Mouse (Mus musculus) NIH3T3 (cell line): ENCODE data around the gene Stx11.

Experiments used
- DNase-seq: peaks from one replicate; pipeline ENCODE4 v3.0.0-alpha.2; 2012; ENCODE audit warnings: low read depth

The Stx11 gene

DNA sequence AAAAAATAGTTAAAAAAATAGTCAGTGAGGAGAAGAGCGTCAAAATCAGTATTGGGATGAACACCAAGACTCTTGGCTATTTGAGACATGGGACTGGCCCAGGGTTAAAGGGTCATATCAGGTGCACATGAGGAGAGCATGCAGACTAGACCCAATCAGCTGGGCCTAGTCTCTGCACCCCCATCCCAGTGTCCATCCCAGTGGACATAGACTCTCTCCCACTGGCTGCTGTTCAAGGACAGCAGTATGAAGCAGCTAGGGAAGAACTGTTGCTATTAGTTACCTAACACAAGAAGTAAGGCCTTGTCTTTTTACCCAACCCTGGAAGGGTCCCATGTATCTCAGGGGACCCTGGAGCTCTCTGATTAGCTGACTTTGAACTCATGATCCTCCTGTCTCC is 49.9 kb downstream of the Stx11 start:
- no peak for DNase-seq

DNA sequence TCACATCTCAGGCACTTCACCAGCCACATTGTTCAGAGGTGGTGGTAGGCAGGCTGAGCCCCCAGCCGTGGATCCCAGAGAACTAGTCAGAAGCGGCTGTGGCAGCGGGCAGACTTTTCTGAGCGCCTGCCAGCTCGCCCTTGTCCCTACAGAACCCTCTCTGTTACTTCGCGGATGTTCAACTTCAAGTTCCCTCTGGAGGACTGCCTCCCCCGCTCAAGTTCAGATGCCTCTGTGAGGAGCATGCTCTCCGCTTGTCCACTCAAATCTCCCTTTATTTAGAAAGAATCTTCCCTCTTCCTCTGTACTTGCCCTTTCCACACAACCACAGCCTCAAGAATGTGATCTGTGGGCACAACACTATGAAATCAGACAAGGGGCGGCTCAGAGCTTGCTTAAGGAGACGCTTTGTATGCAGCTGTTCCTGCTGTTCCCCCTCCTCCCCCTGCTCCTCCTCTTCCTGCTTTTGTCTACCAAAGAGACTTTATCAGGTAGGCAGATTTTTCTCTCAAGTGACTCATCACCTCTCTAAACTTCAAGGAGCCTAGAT is 52.0 kb downstream of the Stx11 start:
- peak; percentile 40 for DNase-seq

DNA sequence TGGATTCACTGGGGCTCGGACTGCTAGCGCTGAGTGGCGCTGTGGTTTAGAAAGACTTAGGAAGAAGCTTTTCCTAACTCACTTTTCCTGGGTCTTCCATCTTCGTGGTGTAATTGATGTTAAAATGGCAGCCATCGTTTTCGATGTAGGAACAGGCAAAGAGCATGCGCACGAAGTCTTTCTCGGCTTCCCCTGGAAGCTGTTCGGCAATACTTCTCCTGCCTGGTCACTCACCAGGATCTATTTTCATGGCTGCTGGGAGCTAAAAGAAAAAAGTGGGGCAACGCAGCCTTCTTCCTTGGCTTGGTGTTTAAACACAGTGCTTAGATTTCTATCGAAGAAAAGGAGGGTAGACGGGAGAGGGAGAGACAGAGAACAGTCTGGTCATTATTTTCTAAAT is 52.6 kb downstream of the Stx11 start:
- no peak for DNase-seq

DNA sequence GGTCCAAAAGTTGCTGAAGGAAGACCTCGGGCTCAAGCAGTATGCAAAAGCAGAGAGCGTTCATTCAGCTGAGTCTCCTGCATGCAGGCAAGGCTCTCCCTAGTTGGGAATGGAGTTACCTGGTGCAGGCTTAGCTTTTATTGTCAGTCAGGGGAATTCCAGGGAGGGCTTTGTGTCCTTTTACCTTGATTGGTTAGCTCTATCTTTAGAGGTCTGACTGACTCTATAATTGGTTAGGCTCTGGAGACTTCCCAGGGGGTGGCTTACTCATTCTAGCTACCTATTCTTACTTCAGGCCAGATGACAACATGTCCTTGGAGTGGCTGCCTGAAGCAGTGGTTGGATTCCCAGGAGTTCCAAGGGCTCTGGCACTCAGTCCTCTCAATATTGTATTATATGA is 54.2 kb downstream of the Stx11 start:
- DNase-seq = no peak

DNA sequence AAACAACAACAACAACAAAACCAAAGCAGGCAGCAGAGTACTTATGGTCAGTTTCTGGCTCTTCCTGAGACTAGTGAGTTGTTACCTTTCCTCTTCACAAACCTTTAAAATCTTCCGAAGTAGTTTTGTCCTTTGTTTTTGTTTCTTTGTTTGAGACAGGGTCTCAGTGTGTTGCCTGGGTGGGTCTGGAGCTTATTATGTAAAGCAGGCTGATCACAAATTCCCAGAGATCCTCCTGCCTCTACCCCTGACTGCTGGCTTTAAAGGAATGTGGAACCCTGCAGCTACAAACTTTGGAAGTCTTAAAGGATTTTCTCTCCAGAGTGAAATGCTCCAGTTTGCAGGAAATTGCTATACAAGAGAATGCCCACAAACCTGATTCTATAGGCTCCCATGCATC is 54.9 kb downstream of the Stx11 start:
- DNase-seq = no peak

DNA sequence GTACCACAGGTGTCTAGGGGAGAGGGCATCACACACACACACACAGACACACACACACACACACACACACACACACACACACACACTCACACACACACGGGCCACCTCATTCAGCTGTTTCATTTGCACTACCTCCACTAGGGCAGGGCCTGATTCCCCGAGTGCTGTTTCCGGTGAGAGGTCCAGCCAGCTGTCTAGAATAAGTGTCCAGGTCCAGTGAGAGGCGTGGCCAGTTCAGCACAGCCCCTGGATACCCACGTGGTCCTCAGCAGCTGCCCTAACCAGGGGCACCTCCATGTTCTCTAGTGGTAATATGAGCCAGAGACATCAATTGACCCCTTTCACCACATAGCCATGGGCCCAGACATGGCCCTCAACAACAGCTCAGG is 60.0 kb downstream of the Stx11 start:
- DNase-seq = no peak

DNA sequence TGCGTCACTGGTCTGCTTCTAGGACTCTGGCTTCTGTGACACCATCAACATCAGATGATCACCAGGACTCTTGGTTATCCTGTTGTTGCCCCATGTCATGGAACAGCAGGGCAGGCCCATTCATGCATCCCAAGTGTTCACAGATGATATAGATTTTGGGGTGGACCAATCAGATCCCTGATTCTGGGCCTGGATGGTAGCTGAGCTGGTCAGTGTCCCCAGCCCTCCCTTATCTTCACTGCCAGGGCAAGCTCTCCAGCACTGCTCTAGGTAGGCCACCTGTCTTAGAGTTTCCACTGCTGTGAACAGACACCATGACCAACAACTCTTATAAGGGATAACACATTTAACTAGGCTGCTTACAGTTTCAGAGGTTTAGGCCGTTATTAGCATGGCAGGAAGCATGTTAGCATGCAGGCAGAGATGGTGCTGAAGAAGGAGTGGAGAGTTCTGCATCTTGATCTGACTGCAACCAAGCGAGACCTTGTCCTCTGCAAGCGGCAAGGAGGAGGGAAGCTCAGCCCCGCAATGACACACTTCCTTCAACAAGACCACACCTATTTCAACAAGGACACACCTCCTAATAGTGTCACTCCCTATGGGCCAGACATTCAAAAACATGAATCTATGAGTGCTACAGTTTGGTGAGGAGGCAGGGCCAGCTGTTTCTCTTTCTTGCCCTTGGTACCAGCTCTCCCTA is 60.5 kb downstream of the Stx11 start:
- no peak for DNase-seq

DNA sequence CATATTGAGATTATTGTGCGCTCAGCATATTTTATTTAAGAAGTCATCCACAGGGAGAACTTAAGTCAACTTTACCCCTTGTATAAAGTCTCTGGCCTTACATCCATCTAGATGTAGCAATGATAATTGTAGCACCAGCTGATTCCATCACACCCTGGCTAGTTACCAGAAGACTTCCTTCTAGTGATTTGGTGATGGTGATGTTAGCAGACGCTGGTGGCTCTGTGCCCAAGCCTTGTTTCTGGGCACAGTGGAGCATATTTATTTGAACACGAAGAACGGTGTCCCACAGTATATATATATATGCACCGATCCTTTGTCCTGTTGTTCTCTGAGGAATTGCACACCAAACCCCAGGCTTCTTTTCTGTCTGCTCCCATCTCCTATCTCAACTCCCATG is 64.2 kb downstream of the Stx11 start:
- DNase-seq = no peak

DNA sequence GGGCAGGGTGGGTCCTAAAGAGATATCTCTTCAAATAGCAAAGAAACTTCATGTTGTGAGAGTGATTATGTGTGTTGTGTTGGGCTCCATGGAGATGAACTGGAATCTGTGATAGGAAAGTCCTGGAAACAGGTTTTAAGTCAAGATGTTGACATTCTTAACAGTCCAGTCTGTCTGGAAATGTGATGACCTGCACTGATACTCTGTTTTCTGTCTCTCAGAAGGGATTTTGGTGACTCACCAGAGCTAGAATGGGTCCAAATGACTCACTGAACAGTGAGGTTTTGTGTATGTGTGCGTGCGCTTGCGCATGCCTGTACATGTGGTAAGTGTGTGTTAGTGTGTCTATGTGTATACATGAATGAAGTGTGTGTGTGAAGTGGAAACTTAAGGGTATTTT is 70.8 kb downstream of the Stx11 start:
- DNase-seq = peak; percentile 77

DNA sequence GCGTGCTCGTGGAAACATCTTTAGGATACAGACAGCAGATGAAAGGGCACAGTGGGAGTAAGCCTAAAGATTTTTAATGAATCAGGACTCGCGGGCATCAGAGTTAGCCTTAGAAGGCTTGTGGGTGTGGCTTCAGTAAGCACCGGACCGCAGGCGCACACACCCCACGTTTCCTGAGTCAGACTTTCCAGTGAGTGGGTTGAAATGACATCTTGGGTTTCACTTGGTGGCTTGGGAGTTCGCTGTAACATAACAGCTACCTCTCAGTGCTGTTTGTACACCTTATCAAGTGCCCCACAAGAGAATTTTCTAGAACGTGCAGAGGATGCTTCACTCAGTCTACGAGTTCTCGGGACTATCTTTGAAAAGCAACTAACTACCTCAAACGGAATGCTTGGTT is 75.7 kb downstream of the Stx11 start:
- peak; percentile 44 for DNase-seq
